In genomic region chr8:88334384-88334783, GRCm38 (mm10) we compare ENCODE assay signal across 16 mouse cellular contexts. TPM values are rescaled to one million over a fixed set of nuclear protein-coding genes. Genes with fewer than 3 reads are reported as not detected.
DNase-seq lines count a peak whose midpoint lies in the region; ATAC-seq and TF ChIP-seq lines count a peak whose summit lies in the region.
"Had no signal": no experiment of that assay in that cellular context is flagged by ENCODE, and none has a peak within 500 bp of the region (broad histone marks: within the 10 kb centered on the region; RNA-seq: fewer than 3 reads in every experiment).

No protein-coding gene starts in this region.

- TF ChIP-seq EP300 in liver, embryonic 14.5 days (IDR thresholded peaks at IDR 0.05; ENCODE audit: low read depth): no peak

- 0 out of 2 replicates have a peak, but pooled peaks have one; percentile 52 for ATAC-seq in heart, embryonic 11.5 days (replicated peaks; ENCODE audit: insufficient number of reproducible peaks, low FRiP score, low TSS enrichment)
- ATAC-seq in lung, embryonic 16.5 days (ENCODE audit: low read depth): 0 out of 2 replicates have a peak, but pooled peaks have one; percentile 38
- peak; percentile 67; the same call in 1 of the 2 replicates for ATAC-seq in liver, embryonic 14.5 days (ENCODE audit: insufficient read depth)
- ATAC-seq: hindbrain, embryonic 16.5 days had no signal

- intact Hi-C loops in heart, postnatal 10 days (cut with DNase I): no loop called here
- intact Hi-C loops in left cerebral cortex, postnatal 25 days (cut with DNase I): no loop called here

- peaks cover 29% of the 10 kb centered on the region for H3K36me3 ChIP-seq in heart, embryonic 11.5 days (ENCODE audit: control insufficient read depth, insufficient read depth, low read length)
- H3K36me3 ChIP-seq in lung, embryonic 16.5 days (ENCODE audit: control insufficient read depth, insufficient read depth, low read length): peaks cover 51% of the 10 kb centered on the region
- peaks cover 64% of the 10 kb centered on the region for H3K36me3 ChIP-seq in liver, embryonic 14.5 days (replicated peaks; ENCODE audit: control insufficient read depth, insufficient read depth, low read depth)

- no peak overlapping the region for H3K9ac ChIP-seq in heart, embryonic 11.5 days (ENCODE audit: low read depth, low read length)
- no peak overlapping the region for H3K9ac ChIP-seq in lung, embryonic 16.5 days (ENCODE audit: low read length)
- H3K9ac ChIP-seq in liver, embryonic 14.5 days (replicated peaks): peak overlapping the region; percentile 15
- H3K9ac ChIP-seq: forebrain, embryonic 12.5 days; limb, embryonic 13.5 days had no signal

- TF ChIP-seq CTCF in lung, adult 2 months (IDR thresholded peaks at IDR 0.05; ENCODE audit: insufficient read depth, low read length): no peak
- TF ChIP-seq CTCF in liver, embryonic 14.5 days (IDR thresholded peaks at IDR 0.05; ENCODE audit: low read depth): no peak

- H3K4me3 ChIP-seq in heart, embryonic 11.5 days (ENCODE audit: low read depth, low read length): no peak overlapping the region
- no peak overlapping the region for H3K4me3 ChIP-seq in lung, embryonic 16.5 days (ENCODE audit: low read length)
- H3K4me3 ChIP-seq in lung, adult 2 months (replicated peaks; ENCODE audit: extremely low read depth, low read depth, low read length): no peak overlapping the region
- H3K4me3 ChIP-seq in liver, embryonic 14.5 days (ENCODE audit: insufficient read depth in 1 of 2, low read depth in 2 of 2, low read length in 2 of 2): no peak overlapping the region
- H3K4me3 ChIP-seq: embryonic facial prominence, embryonic 10.5 days; forebrain, embryonic 12.5 days; limb, embryonic 13.5 days; midbrain, embryonic 10.5 days had no signal

- 63% methylated on average over 2 of the region's 2 CpGs for WGBS in heart, embryonic 11.5 days (ENCODE audit: insufficient replicate concordance)
- 84% methylated on average over 2 of the region's 2 CpGs for WGBS in lung, embryonic 16.5 days
- 61% methylated on average over 2 of the region's 2 CpGs for WGBS in lung, adult 2 months
- WGBS in liver, embryonic 14.5 days (ENCODE audit: insufficient replicate concordance): 84% methylated on average over 2 of the region's 2 CpGs

- peaks cover 20% of the 10 kb centered on the region for H3K4me1 ChIP-seq in heart, embryonic 11.5 days (ENCODE audit: control insufficient read depth, insufficient read depth, low read length)
- 0 out of 2 replicates have a peak, but pooled peaks cover under 1% of the 10 kb centered on the region for H3K4me1 ChIP-seq in lung, embryonic 16.5 days (replicated peaks; ENCODE audit: control insufficient read depth, insufficient read depth, low read length)
- peaks cover 6% of the 10 kb centered on the region for H3K4me1 ChIP-seq in lung, adult 2 months (ENCODE audit: control insufficient read depth, insufficient read depth, low read length)
- peaks cover 22 to 24% of the 10 kb centered on the region in 2 experiments for H3K4me1 ChIP-seq in liver, embryonic 14.5 days (replicated peaks; ENCODE audit: control insufficient read depth in 2 of 2, insufficient read depth in 2 of 2, low read length in 1 of 2)
- H3K4me1 ChIP-seq: embryonic facial prominence, embryonic 10.5 days; forebrain, embryonic 12.5 days; limb, embryonic 13.5 days; midbrain, embryonic 10.5 days had no signal

- peak overlapping the region; percentile 86 for H3K27ac ChIP-seq in heart, embryonic 11.5 days (ENCODE audit: low read depth, low read length)
- H3K27ac ChIP-seq in lung, embryonic 16.5 days (ENCODE audit: low read length): no peak overlapping the region
- H3K27ac ChIP-seq in liver, embryonic 14.5 days: peak overlapping the region; percentile 78
- H3K27ac ChIP-seq: embryonic facial prominence, embryonic 10.5 days; forebrain, embryonic 12.5 days; limb, embryonic 13.5 days; midbrain, embryonic 10.5 days had no signal

- no peaks in the 10 kb centered on the region for H3K9me3 ChIP-seq in heart, embryonic 11.5 days (replicated peaks; ENCODE audit: control insufficient read depth, low read length)
- H3K9me3 ChIP-seq in lung, embryonic 16.5 days (ENCODE audit: control insufficient read depth, low read length): no peaks in the 10 kb centered on the region
- no peaks in the 10 kb centered on the region for H3K9me3 ChIP-seq in liver, embryonic 14.5 days (ENCODE audit: control insufficient read depth, low read length)
- H3K9me3 ChIP-seq: embryonic facial prominence, embryonic 10.5 days; forebrain, embryonic 12.5 days; limb, embryonic 13.5 days; midbrain, embryonic 10.5 days had no signal

- DNase-seq in heart, postnatal 10 days: no peak
- no peak for DNase-seq in lung, adult 2 months
- DNase-seq in liver, embryonic 14.5 days (ENCODE audit: low read depth in 3 of 3, low spot score in 3 of 3): peak in 2 of 3 experiments; percentile 14 to 30
- no peak for DNase-seq in right cerebral cortex, postnatal 10 days (ENCODE audit: low spot score in 2 of 2)
- no peak for DNase-seq in left cerebral cortex, postnatal 25 days (ENCODE audit: low spot score in 2 of 2)
- DNase-seq: B cell, adult 2 months; cerebellum, adult 2 months; right cerebral cortex, postnatal 25 days; thymus, adult 2 months had no signal

- H3K4me2 ChIP-seq in heart, embryonic 11.5 days: peak overlapping the region; percentile 12; the same call in 1 of the 2 replicates
- H3K4me2 ChIP-seq in lung, embryonic 16.5 days (ENCODE audit: low read depth, low read length): no peak overlapping the region
- peak overlapping the region; percentile 40 for H3K4me2 ChIP-seq in liver, embryonic 14.5 days (ENCODE audit: low read depth)
- H3K4me2 ChIP-seq: forebrain, embryonic 12.5 days; limb, embryonic 13.5 days had no signal

- H3K27me3 ChIP-seq in heart, embryonic 11.5 days (ENCODE audit: control insufficient read depth, insufficient read depth, low read length): no peaks in the 10 kb centered on the region
- no peaks in the 10 kb centered on the region for H3K27me3 ChIP-seq in lung, embryonic 16.5 days (ENCODE audit: control insufficient read depth, insufficient read depth, low read depth, low read length)
- no peaks in the 10 kb centered on the region for H3K27me3 ChIP-seq in liver, embryonic 14.5 days (ENCODE audit: control insufficient read depth, insufficient read depth, low read length)
- H3K27me3 ChIP-seq: forebrain, embryonic 12.5 days; limb, embryonic 13.5 days had no signal

- TF ChIP-seq POLR2A in lung, adult 2 months (IDR thresholded peaks at IDR 0.05; ENCODE audit: borderline replicate concordance, extremely low read depth, low read depth, low read length): no peak

RNA-seq across cellular contexts. Expression of gene Brd7, which starts 27.6 kb away (rescaled TPM):
- 73.3 and 79.7 TPM in 2 replicates for polyA plus RNA-seq in heart, embryonic 11.5 days (2014; fragmentation: Nextera tagmentation; extraction: Ambion mirVana)
- 10 to 100 TPM; 68.0 to 78.8 TPM for total RNA-seq in heart, postnatal 10 days (2021)
- 56.0 and 70.7 TPM in 2 replicates for polyA plus RNA-seq in lung, embryonic 16.5 days (2015; fragmentation: Nextera tagmentation; extraction: Ambion mirVana)
- 18.6 and 28.5 TPM in 2 replicates for polyA plus RNA-seq in lung, adult 2 months (2012; rRNA removed)
- polyA plus RNA-seq in liver, embryonic 14.5 days (2012; rRNA removed): 16.3 and 27.5 TPM in 2 replicates
- polyA plus RNA-seq in liver, embryonic 14.5 days (2014; fragmentation: Nextera tagmentation; extraction: Ambion mirVana): 35.5 and 37.1 TPM in 2 replicates
- total RNA-seq in left cerebral cortex, postnatal 25 days (2021): 10 to 100 TPM; 52.3 to 56.4 TPM

Comparison
In these comparisons a context has a peak if more than half of its experiments do, and no peak if none do; other contexts are left out.
1. DNase-seq: peak in liver, embryonic 14.5 days (2 of 3); none in heart, postnatal 10 days (0 of 2), lung, adult 2 months (single experiment), right cerebral cortex, postnatal 10 days (0 of 2) and left cerebral cortex, postnatal 25 days (0 of 2).
2. Peak in every context shown above with its lines, with median percentiles within 50 percentile points of each other: ATAC-seq.